Mouse (Mus musculus) hindbrain, embryonic 16.5 days (tissue): ENCODE data around the gene Tmem206. TPM values are rescaled to one million over a fixed set of nuclear protein-coding genes. Genes with fewer than 3 reads are reported as not detected.

Experiments used
- ATAC-seq: fragments of 200-750 bp; cut with Nextera tagmentation; 2 replicates; pipeline ENCODE4 v1.8.0; 2017; ENCODE audit warnings: moderate TSS enrichment, moderate library complexity
- H3K27ac ChIP-seq: fragments of 300-500 bp; sonication (generic); 2 replicates; pipeline ENCODE4 v1.5.1; 2014; ENCODE audit warnings: low read depth, mild to moderate bottlenecking, control low read depth, low read length, moderate library complexity
- H3K27me3 ChIP-seq: fragments of 300-500 bp; sonication (generic); replicated peaks from 2 replicates; pipeline ENCODE4 v1.6.1; 2014; ENCODE audit warnings: low read length; ENCODE audit not compliant: control insufficient read depth, insufficient read depth
- H3K36me3 ChIP-seq: fragments of 300-500 bp; sonication (generic); 2 replicates; pipeline ENCODE4 v1.6.1; 2014; ENCODE audit warnings: mild to moderate bottlenecking, low read length, moderate library complexity, mixed read lengths; ENCODE audit not compliant: control insufficient read depth, insufficient read depth
- H3K4me1 ChIP-seq: fragments of 300-500 bp; sonication (generic); 2 replicates; pipeline ENCODE4 v1.6.1; 2014; ENCODE audit warnings: low read depth, low read length; ENCODE audit not compliant: control insufficient read depth, insufficient read depth
- H3K4me2 ChIP-seq: fragments of 300-500 bp; sonication (generic); 2 replicates; pipeline ENCODE4 v1.6.1; 2014; ENCODE audit warnings: mild to moderate bottlenecking, low read length, control low read depth, moderate library complexity
- H3K4me3 ChIP-seq: fragments of 300-500 bp; sonication (generic); 2 replicates; pipeline ENCODE4 v1.5.1; 2014; ENCODE audit warnings: mild to moderate bottlenecking, low read length, control low read depth, moderate library complexity
- H3K9ac ChIP-seq: fragments of 300-500 bp; sonication (generic); 2 replicates; pipeline ENCODE4 v1.6.1; 2014; ENCODE audit warnings: low read depth, mild to moderate bottlenecking, control low read depth, low read length, moderate library complexity
- H3K9me3 ChIP-seq: fragments of 300-500 bp; sonication (generic); 2 replicates; pipeline ENCODE4 v1.6.1; 2014; ENCODE audit warnings: mild to moderate bottlenecking, low read length, moderate library complexity; ENCODE audit not compliant: control insufficient read depth
- WGBS: fragments of 180-500 bp; shearing (Covaris S2); extraction: QIAGEN DNeasy Blood & Tissue Kit; methylation state at CpG from one replicate; pipeline ENCODE4 v1.1.7; 2014; 5-methylcytosine and 5-hydroxymethylcytosine counted together
- polyA plus RNA-seq: library from polyadenylated mRNA; unstranded; fragments of >200 nt; fragmentation: Nextera tagmentation; extraction: Ambion mirVana; gene quantifications from 2 replicates; pipeline ENCODE4 v1.2.1, GENCODE M21; 2015

The Tmem206 gene
- polyA plus RNA-seq, 1 experiment from 2014 or later: 35.1 TPM

DNA sequence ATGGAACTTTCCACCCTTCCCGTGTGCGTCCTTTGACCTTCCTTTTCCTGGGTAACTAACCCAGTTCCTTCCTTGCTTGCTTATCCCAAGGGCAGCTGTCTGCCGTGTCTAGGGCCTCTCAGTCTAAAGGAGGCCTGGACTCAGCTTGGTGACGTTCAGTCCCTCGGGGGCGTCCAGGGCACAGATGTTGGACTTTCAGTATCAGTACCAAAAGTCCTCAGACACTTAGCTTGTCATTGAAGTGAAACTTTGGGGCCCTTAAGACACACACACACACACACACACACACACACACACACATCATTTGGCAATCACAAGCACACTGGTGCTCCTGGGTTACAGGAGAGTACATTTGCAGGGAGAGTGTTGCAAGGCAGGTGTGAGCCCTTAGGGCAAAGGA, 21.5 kb upstream of the Tmem206 start:
- Histone ChIP-seq H3K4me2 (no peak overlapping the region), H3K36me3 (0 out of 2 replicates have a peak, but pooled peaks cover 2% of the 10 kb centered on the region), H3K27me3 (no peaks in the 10 kb centered on the region), H3K27ac (no peak overlapping the region), H3K4me3 (no peak overlapping the region), H3K9ac (no peak overlapping the region), H3K9me3 (no peaks in the 10 kb centered on the region), H3K4me1 (no peaks in the 10 kb centered on the region)
- WGBS: 66% methylated on average over 6 of the region's 6 CpGs
- no peak for ATAC-seq

DNA sequence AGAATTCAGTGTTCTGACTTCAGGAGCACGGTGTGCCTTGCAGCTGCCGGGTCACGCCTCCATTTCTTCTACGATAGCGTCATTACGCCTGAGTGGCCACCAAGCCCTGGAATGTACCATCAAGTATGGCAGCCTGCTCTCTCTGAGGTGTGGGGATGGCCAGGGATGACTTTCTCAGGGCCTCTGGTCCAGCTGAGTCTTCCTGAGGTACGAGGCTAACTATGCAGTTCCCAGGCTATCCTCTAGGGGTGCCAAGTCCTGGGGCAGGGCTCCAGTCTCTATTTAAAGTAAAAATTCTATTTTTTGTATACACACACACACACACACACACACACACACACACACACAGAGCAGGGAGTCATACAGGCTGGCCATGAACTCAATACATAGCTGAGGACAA, 20.1 kb upstream of the Tmem206 start:
- ATAC-seq: no peak
- no peak overlapping the region for H3K9ac ChIP-seq
- 73% methylated on average over 7 of the region's 7 CpGs for WGBS

DNA sequence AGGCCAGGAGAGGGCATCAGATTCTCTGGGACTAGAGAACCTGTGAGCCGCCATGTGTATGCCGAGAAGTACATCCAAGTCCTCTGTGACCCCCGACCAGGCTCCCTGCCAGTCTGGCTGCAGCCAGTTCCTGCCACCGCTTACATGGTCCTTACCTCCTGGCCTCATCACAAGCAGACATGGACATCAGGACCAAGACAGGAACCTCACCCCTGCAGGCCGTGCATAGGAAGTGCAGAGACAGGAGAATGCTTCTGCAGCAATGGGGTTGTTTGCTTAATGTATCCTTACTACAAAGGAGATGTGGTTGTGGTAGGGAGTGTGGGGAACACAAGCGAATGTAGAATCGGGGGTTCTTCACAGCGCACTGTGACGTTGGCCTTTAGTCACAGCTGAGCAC, 19.4 kb upstream of the Tmem206 start:
- no peak overlapping the region for H3K4me2 ChIP-seq
- H3K27ac ChIP-seq: no peak overlapping the region
- no peaks in the 10 kb centered on the region for H3K27me3 ChIP-seq
- H3K36me3 ChIP-seq: 0 out of 2 replicates have a peak, but pooled peaks cover 2% of the 10 kb centered on the region
- H3K9ac ChIP-seq: no peak overlapping the region
- H3K9me3 ChIP-seq: no peaks in the 10 kb centered on the region
- no peaks in the 10 kb centered on the region for H3K4me1 ChIP-seq
- ATAC-seq: no peak
- no peak overlapping the region for H3K4me3 ChIP-seq
- 88% methylated on average over 9 of the region's 9 CpGs for WGBS

More for the DNA sequence above, 20.1 kb upstream of the Tmem206 start:
- Histone ChIP-seq H3K4me3 (no peak overlapping the region), H3K27ac (no peak overlapping the region), H3K4me1 (no peaks in the 10 kb centered on the region), H3K4me2 (no peak overlapping the region), H3K36me3 (0 out of 2 replicates have a peak, but pooled peaks cover 2% of the 10 kb centered on the region), H3K27me3 (no peaks in the 10 kb centered on the region), H3K9me3 (no peaks in the 10 kb centered on the region)

DNA sequence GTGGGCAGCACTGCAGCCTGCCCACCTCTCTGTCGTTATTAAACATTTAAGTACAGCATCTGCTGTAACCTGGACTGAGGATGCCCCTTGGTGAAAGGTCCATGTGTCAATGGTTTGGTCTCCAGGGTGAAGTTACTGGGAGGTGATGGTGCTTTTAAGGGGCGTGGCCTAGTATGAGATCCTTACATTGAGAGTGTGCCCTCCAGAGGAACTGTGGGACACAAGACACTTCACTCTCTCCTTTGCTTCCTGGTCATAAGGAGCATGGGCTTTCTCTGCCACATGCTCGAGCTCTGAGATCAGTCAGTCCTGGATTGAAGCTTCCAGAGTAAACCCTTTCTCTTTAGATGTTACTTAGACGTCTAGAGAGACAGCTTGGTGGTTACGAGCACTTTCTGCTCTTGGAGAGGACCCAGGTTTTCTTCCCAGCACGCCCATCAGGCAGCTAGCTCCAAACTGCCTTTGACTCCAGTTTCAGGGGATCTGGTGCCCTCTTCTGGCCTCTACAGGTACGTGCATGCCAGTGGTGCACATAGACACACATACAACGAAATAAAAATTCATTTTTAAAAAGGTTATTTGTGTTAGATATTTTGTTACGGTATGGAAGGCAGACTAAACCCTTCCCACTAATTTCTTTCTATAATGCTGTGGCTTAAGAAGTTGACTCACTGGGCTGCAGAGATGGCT, 17.8 kb upstream of the Tmem206 start:
- Histone ChIP-seq H3K4me2 (no peak overlapping the region), H3K9ac (no peak overlapping the region), H3K4me1 (peaks cover 3% of the 10 kb centered on the region; the same call in 1 of the 2 replicates), H3K27ac (no peak overlapping the region), H3K36me3 (0 out of 2 replicates have a peak, but pooled peaks cover 2% of the 10 kb centered on the region), H3K27me3 (no peaks in the 10 kb centered on the region), H3K4me3 (no peak overlapping the region), H3K9me3 (no peaks in the 10 kb centered on the region)
- WGBS: 84% methylated on average over 9 of the region's 9 CpGs
- no peak for ATAC-seq

DNA sequence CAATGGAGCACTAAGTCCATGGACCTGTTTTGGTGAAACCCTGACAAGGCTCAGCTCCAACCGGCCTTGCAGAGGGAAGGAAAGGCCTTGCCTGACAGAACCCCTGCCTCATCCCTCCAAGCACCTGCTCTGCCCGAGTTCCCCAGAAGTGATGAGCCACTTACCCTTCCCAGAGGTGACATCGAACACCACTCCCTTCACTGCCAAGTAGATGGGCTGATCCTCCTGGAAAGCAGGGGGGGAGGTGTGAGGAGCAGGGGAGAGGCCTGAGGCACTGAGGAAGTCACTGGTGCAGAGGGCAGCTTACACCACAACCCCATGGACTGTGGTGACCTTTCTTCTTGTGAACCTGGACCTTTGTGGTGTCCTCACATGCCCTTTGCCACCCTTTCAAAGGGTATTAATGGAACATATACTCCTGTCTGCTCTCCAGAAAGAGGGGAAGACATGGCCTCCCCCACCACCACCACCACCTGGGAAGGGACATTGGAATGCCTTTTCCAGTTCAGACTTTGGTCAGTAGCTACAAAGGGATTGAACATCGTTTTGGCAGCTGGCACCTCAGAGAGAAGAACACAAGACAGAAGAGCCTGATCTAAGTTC, 14.3 kb upstream of the Tmem206 start:
- Histone ChIP-seq H3K9me3 (no peaks in the 10 kb centered on the region), H3K36me3 (0 out of 2 replicates have a peak, but pooled peaks cover 2% of the 10 kb centered on the region), H3K27ac (no peak overlapping the region), H3K27me3 (no peaks in the 10 kb centered on the region), H3K4me2 (no peak overlapping the region), H3K4me3 (no peak overlapping the region), H3K4me1 (peaks cover 4% of the 10 kb centered on the region; the same call in 1 of the 2 replicates), H3K9ac (no peak overlapping the region)
- WGBS: 83% methylated on average over 4 of the region's 4 CpGs
- no peak for ATAC-seq

DNA sequence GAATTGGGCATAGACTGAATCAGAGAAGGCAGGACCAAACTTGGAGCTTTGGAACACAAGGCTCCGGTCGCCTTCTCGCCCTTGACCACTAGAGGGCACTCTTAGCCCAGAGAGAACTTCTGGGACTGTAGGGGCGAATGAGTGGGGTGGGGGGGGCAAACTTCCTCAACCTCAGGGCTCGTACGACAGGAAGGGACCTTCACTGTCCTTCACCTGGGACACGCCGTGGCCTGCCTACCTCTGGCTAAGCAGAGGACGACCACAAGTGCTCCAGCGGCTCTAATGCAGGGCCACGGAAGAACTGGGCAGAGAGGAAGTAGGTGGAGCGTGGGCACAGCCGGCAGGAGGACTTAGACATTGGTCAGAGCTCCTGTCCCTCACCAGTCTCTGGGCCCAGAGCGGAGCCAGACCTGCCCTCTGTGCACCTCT, 13.2 kb upstream of the Tmem206 start:
- H3K4me3 ChIP-seq: peak overlapping the region; percentile 46
- peak overlapping the region; percentile 65 for H3K9ac ChIP-seq
- ATAC-seq: peak; percentile 91
- H3K27me3 ChIP-seq: no peaks in the 10 kb centered on the region
- peak overlapping the region; percentile 53 for H3K4me2 ChIP-seq
- H3K27ac ChIP-seq: no peak overlapping the region
- H3K36me3 ChIP-seq: 0 out of 2 replicates have a peak, but pooled peaks cover 2% of the 10 kb centered on the region
- peaks cover 4% of the 10 kb centered on the region; the same call in 1 of the 2 replicates for H3K4me1 ChIP-seq
- no peaks in the 10 kb centered on the region for H3K9me3 ChIP-seq
- 2% methylated on average over 14 of the region's 14 CpGs for WGBS

DNA sequence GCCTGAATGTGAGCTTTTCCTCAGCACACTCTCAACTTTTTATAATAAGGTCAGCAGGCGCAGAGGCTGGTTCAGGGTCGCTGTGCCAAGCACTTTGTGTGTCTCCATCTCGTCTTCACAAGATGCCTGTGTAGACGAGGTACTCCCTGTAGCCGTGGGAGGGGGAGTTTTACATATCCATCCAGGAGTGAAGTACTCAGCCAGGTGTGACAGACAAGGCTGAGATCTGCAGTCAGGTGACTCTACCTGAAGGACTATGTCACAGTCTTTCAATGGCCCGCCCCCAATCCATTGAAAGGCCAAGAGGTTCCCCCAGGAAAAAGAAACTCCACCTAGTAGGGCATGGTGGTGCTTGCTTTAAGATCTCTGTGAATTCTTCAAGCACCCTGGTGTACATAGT, 12.6 kb upstream of the Tmem206 start:
- H3K4me3 ChIP-seq: no peak overlapping the region; the same call in 1 of the 2 replicates
- 74% methylated on average over 6 of the region's 6 CpGs for WGBS
- ATAC-seq: no peak

DNA sequence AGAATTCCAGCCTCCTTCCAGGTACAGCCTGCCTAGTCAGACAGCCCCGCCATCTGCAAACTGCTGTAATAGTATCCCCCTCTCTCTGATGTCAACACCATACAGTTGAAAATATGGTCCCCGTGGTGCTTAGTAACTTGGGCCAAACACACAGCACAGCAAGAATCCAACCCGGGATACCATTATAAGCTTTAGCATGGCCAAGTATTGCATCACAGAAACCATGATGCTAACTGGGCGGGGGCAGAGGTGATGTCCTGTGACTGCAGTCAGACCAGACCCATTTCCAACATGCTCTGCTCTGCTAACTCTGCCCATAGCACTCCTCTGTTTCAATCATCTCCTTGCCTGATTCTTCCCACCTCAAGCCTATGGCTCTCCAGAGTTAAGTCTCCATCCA, 11.8 kb upstream of the Tmem206 start:
- WGBS: 75% methylated on average over 4 of the region's 4 CpGs
- no peaks in the 10 kb centered on the region for H3K36me3 ChIP-seq
- H3K4me1 ChIP-seq: peaks cover 4% of the 10 kb centered on the region; the same call in 1 of the 2 replicates
- ATAC-seq: no peak
- no peaks in the 10 kb centered on the region for H3K9me3 ChIP-seq
- no peak overlapping the region for H3K4me3 ChIP-seq
- no peak overlapping the region for H3K9ac ChIP-seq
- H3K4me2 ChIP-seq: no peak overlapping the region
- H3K27ac ChIP-seq: no peak overlapping the region
- H3K27me3 ChIP-seq: no peaks in the 10 kb centered on the region

More for the DNA sequence above, 12.6 kb upstream of the Tmem206 start:
- H3K4me1 ChIP-seq: peaks cover 4% of the 10 kb centered on the region; the same call in 1 of the 2 replicates
- no peaks in the 10 kb centered on the region for H3K27me3 ChIP-seq
- H3K36me3 ChIP-seq: no peaks in the 10 kb centered on the region
- H3K27ac ChIP-seq: no peak overlapping the region
- H3K4me2 ChIP-seq: peak overlapping the region; percentile 53
- H3K9me3 ChIP-seq: no peaks in the 10 kb centered on the region
- peak overlapping the region; percentile 65; the same call in 1 of the 2 replicates for H3K9ac ChIP-seq

DNA sequence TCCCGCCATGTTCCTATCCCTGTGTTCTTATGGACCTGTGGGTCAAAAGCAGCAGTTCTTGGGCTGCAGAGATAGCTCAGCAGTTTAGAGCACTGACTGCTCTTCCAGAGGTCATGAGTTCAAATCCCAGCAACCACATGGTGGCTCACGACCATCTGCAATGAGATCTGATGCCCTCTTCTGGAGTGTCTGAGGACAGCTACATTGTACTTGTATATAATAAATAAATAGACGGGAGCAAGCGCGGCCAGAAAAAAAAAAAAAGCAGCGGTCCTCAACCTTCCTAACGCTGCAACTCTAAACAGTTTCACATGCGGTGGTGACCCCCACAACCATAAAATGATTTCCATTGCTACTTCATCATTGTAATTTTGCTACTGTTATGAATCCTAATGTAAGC, 8.9 kb upstream of the Tmem206 start:
- WGBS: 82% methylated on average over 8 of the region's 8 CpGs
- Histone ChIP-seq H3K27ac (no peak overlapping the region), H3K9me3 (no peaks in the 10 kb centered on the region), H3K4me3 (no peak overlapping the region), H3K4me2 (peak overlapping the region; percentile 94), H3K27me3 (no peaks in the 10 kb centered on the region), H3K9ac (peak overlapping the region; percentile 96; the same call in 1 of the 2 replicates), H3K4me1 (peaks cover 4% of the 10 kb centered on the region; the same call in 1 of the 2 replicates), H3K36me3 (no peaks in the 10 kb centered on the region)
- ATAC-seq: no peak
